Mouse (Mus musculus): ENCODE results near the gene Msl1.

GRCm38 (mm10) chr11:98769007-98769954 is 26.0 kb upstream of the Msl1 start:
- TF ChIP-seq CTCF (IDR thresholded peaks at IDR 0.05; ENCODE audit: insufficient read depth, low read depth, low read length), result no peak
- no peak for TF ChIP-seq POLR2A (IDR thresholded peaks at IDR 0.05; ENCODE audit: insufficient read depth, low read depth, low read length)

Measured in olfactory bulb, adult 2 months (tissue).